Mouse (Mus musculus) cerebral cortex, adult 2 months (tissue): ENCODE measurements around the gene Polr2i.

ENCODE experiments used
- WGBS: fragments of 180-500 bp; shearing (Covaris S2); methylation state at CpG from one replicate; pipeline ENCODE4 v1.1.7; 2018; 5-methylcytosine and 5-hydroxymethylcytosine counted together

Polr2i gene

GRCm38 (mm10) chr7:30231669-30232454 is at the start of gene Polr2i, which contains the start of gene Tbcb:
Gene Polr2i, plus strand, starts transcription at chr7:30231948.
Gene Tbcb, minus strand, starts transcription at chr7:30232272.
- under 1% methylated on average over 67 of the region's 67 CpGs for WGBS

GRCm38 (mm10) chr7:30183189-30183588 is 48.6 kb upstream of the Polr2i start:
- 73% methylated on average over 7 of the region's 7 CpGs for WGBS

- 9% methylated on average over 11 of the region's 11 CpGs for WGBS
Measured at GRCm38 (mm10) chr7:30183879-30184289, 47.9 kb upstream of the Polr2i start, which contains the start of gene Cox7a1. Gene Cox7a1, plus strand, starts transcription at chr7:30184144.

GRCm38 (mm10) chr7:30184641-30185348 is 47.0 kb upstream of the Polr2i start:
- WGBS = 75% methylated on average over 13 of the region's 13 CpGs

- 64% methylated on average over 12 of the region's 12 CpGs for WGBS
Measured at GRCm38 (mm10) chr7:30188344-30189115, 43.2 kb upstream of the Polr2i start.

GRCm38 (mm10) chr7:30189116-30189491 is 42.6 kb upstream of the Polr2i start:
- WGBS = 87% methylated on average over 4 of the region's 4 CpGs

GRCm38 (mm10) chr7:30192088-30192487 is 39.7 kb upstream of the Polr2i start:
- WGBS = 96% methylated on average over 12 of the region's 12 CpGs

- 38% methylated on average over 9 of the region's 9 CpGs for WGBS
Measured at GRCm38 (mm10) chr7:30193013-30193412, 38.7 kb upstream of the Polr2i start.

- 2% methylated on average over 25 of the region's 26 CpGs for WGBS
Measured at GRCm38 (mm10) chr7:30193581-30194100, 38.1 kb upstream of the Polr2i start.

- WGBS = under 1% methylated on average over 26 of the region's 26 CpGs
Measured at GRCm38 (mm10) chr7:30194101-30194831, 37.5 kb upstream of the Polr2i start.

- WGBS = under 1% methylated on average over 28 of the region's 28 CpGs
Measured at GRCm38 (mm10) chr7:30194884-30195283, 36.9 kb upstream of the Polr2i start.

- WGBS = 73% methylated on average over 6 of the region's 6 CpGs
Measured at GRCm38 (mm10) chr7:30195461-30195860, 36.3 kb upstream of the Polr2i start.

GRCm38 (mm10) chr7:30196171-30196570 is 35.6 kb upstream of the Polr2i start:
- WGBS = 92% methylated on average over 6 of the region's 6 CpGs

- WGBS = 76% methylated on average over 5 of the region's 5 CpGs
Measured at GRCm38 (mm10) chr7:30197592-30198129, 34.1 kb upstream of the Polr2i start.

- 2% methylated on average over 8 of the region's 8 CpGs for WGBS
Measured at GRCm38 (mm10) chr7:30198481-30198971, 33.2 kb upstream of the Polr2i start, which contains the start of gene Capns1. Gene Capns1, minus strand, starts transcription at chr7:30198811.

GRCm38 (mm10) chr7:30199498-30200139 is 32.1 kb upstream of the Polr2i start:
- 83% methylated on average over 18 of the region's 18 CpGs for WGBS

- 69% methylated on average over 5 of the region's 5 CpGs for WGBS
Measured at GRCm38 (mm10) chr7:30200200-30200599, 31.5 kb upstream of the Polr2i start.

- 92% methylated on average over 5 of the region's 5 CpGs for WGBS
Measured at GRCm38 (mm10) chr7:30200661-30201060, 31.1 kb upstream of the Polr2i start.

- 79% methylated on average over 11 of the region's 11 CpGs for WGBS
Measured at GRCm38 (mm10) chr7:30202895-30203690, 28.7 kb upstream of the Polr2i start.
